Mouse (Mus musculus) neural tube, embryonic 13.5 days (tissue): ENCODE measurements around the gene Drc1. TPM values are rescaled to one million over a fixed set of nuclear protein-coding genes. Genes with fewer than 3 reads are reported as not detected.

Source experiments
- ATAC-seq: fragments of 200-750 bp; cut with Nextera tagmentation; 2 replicates; pipeline ENCODE4 v1.8.0; 2017; ENCODE audit warnings: low read depth, mild to moderate bottlenecking, moderate TSS enrichment, moderate library complexity
- H3K27ac ChIP-seq: fragments of 300-500 bp; sonication (generic); replicated peaks from 2 replicates; pipeline ENCODE4 v1.5.1; 2015; ENCODE audit warnings: moderate library complexity, mild to moderate bottlenecking, inconsistent platforms
- H3K27me3 ChIP-seq: fragments of 300-500 bp; sonication (generic); 2 replicates; pipeline ENCODE4 v1.6.1; 2015; ENCODE audit warnings: mild to moderate bottlenecking, inconsistent platforms
- H3K36me3 ChIP-seq: fragments of 300-500 bp; sonication (generic); 2 replicates; pipeline ENCODE4 v1.6.1; 2015; ENCODE audit warnings: mild to moderate bottlenecking, inconsistent platforms
- H3K4me1 ChIP-seq: fragments of 300-500 bp; sonication (generic); replicated peaks from 2 replicates; pipeline ENCODE4 v1.6.1; 2015; ENCODE audit warnings: inconsistent platforms
- H3K4me2 ChIP-seq: fragments of 300-500 bp; sonication (generic); 2 replicates; pipeline ENCODE4 v1.6.1; 2015; ENCODE audit warnings: inconsistent platforms, mild to moderate bottlenecking, moderate library complexity
- H3K4me3 ChIP-seq: fragments of 300-500 bp; sonication (generic); 2 replicates; pipeline ENCODE4 v1.5.1; 2015; ENCODE audit warnings: mild to moderate bottlenecking, inconsistent platforms
- H3K9ac ChIP-seq: fragments of 300-500 bp; sonication (generic); 2 replicates; pipeline ENCODE4 v1.6.1; 2015; ENCODE audit warnings: moderate library complexity, mild to moderate bottlenecking, inconsistent platforms
- H3K9me3 ChIP-seq: fragments of 300-500 bp; sonication (generic); 2 replicates; pipeline ENCODE4 v1.6.1; 2016; ENCODE audit warnings: inconsistent platforms
- whole genome bisulfite sequencing: fragments of 180-500 bp; shearing (Covaris S2); methylation state at CpG from one replicate; pipeline ENCODE4 v1.1.7; 2015; 5-methylcytosine and 5-hydroxymethylcytosine counted together
- polyA plus RNA-seq: library from polyadenylated mRNA; unstranded; fragments of >200 nt; fragmentation: Nextera tagmentation; extraction: Ambion mirVana; gene quantifications from 2 replicates; pipeline ENCODE4 v1.2.1, GENCODE M21; 2015

The Drc1 gene
- polyA plus RNA-seq, 1 experiment from 2014 or later, result 2.7 TPM

GRCm38 (mm10) chr5:30387726-30388125, 106.5 kb downstream of the Drc1 start:
- no peaks in the 10 kb centered on the region for H3K4me1 ChIP-seq
- no peak overlapping the region for H3K4me2 ChIP-seq
- no peak overlapping the region for H3K4me3 ChIP-seq
- 81% methylated on average over 6 of the region's 6 CpGs for WGBS
- ATAC-seq, result no peak
- H3K36me3 ChIP-seq, result no peaks in the 10 kb centered on the region
- no peaks in the 10 kb centered on the region for H3K9me3 ChIP-seq
- no peaks in the 10 kb centered on the region for H3K27me3 ChIP-seq
- H3K9ac ChIP-seq, result no peak overlapping the region
- no peak overlapping the region for H3K27ac ChIP-seq

- H3K9me3 ChIP-seq, result no peaks in the 10 kb centered on the region
- H3K4me1 ChIP-seq, result no peaks in the 10 kb centered on the region
- WGBS, result 92% methylated on average over 5 of the region's 5 CpGs
- no peak for ATAC-seq
- no peak overlapping the region for H3K4me3 ChIP-seq
- no peaks in the 10 kb centered on the region for H3K36me3 ChIP-seq
- H3K27me3 ChIP-seq, result no peaks in the 10 kb centered on the region
- H3K9ac ChIP-seq, result no peak overlapping the region
- H3K27ac ChIP-seq, result no peak overlapping the region
- no peak overlapping the region for H3K4me2 ChIP-seq
Measured at GRCm38 (mm10) chr5:30389836-30390235, 108.6 kb downstream of the Drc1 start.

- H3K4me1 ChIP-seq, result no peaks in the 10 kb centered on the region
- H3K4me3 ChIP-seq, result no peak overlapping the region
- H3K36me3 ChIP-seq, result no peaks in the 10 kb centered on the region
- WGBS, result 28% methylated on average over 7 of the region's 7 CpGs
- no peak overlapping the region for H3K4me2 ChIP-seq
- H3K27me3 ChIP-seq, result no peaks in the 10 kb centered on the region
- ATAC-seq, result peak; percentile 29; the same call in 1 of the 2 replicates
- H3K27ac ChIP-seq, result no peak overlapping the region
- H3K9me3 ChIP-seq, result no peaks in the 10 kb centered on the region
- no peak overlapping the region for H3K9ac ChIP-seq
Measured at GRCm38 (mm10) chr5:30391473-30391872, 110.3 kb downstream of the Drc1 start.

- Histone ChIP-seq H3K4me1 (peaks cover 9% of the 10 kb centered on the region; the same call in 1 of the 2 replicates), H3K4me3 (no peak overlapping the region), H3K27me3 (no peaks in the 10 kb centered on the region), H3K9me3 (no peaks in the 10 kb centered on the region), H3K27ac (no peak overlapping the region), H3K36me3 (no peaks in the 10 kb centered on the region), H3K4me2 (no peak overlapping the region), H3K9ac (no peak overlapping the region)
- WGBS, result 93% methylated on average over 5 of the region's 5 CpGs
- no peak for ATAC-seq
Measured at GRCm38 (mm10) chr5:30400521-30400920, 119.3 kb downstream of the Drc1 start.

- H3K9me3 ChIP-seq, result no peaks in the 10 kb centered on the region
- ATAC-seq, result no peak
- no peak overlapping the region for H3K4me2 ChIP-seq
- no peaks in the 10 kb centered on the region for H3K36me3 ChIP-seq
- H3K27ac ChIP-seq, result no peak overlapping the region
- no peaks in the 10 kb centered on the region for H3K27me3 ChIP-seq
- H3K4me3 ChIP-seq, result no peak overlapping the region
- H3K9ac ChIP-seq, result no peak overlapping the region
- peaks cover 9% of the 10 kb centered on the region; the same call in 1 of the 2 replicates for H3K4me1 ChIP-seq
- WGBS, result 16% methylated on average over 8 of the region's 8 CpGs
Measured at GRCm38 (mm10) chr5:30401165-30401564, 120.0 kb downstream of the Drc1 start.

- Histone ChIP-seq H3K4me1 (peaks cover 20% of the 10 kb centered on the region), H3K9ac (no peak overlapping the region), H3K9me3 (no peaks in the 10 kb centered on the region), H3K36me3 (no peaks in the 10 kb centered on the region), H3K4me3 (no peak overlapping the region), H3K27ac (no peak overlapping the region), H3K4me2 (peak overlapping the region; percentile 37), H3K27me3 (no peaks in the 10 kb centered on the region)
- no peak for ATAC-seq
- WGBS, result 10% methylated on average over 9 of the region's 9 CpGs
Measured at GRCm38 (mm10) chr5:30406876-30407275, 125.7 kb downstream of the Drc1 start.

GRCm38 (mm10) chr5:30411524-30411923, 130.3 kb downstream of the Drc1 start:
- Histone ChIP-seq H3K9me3 (no peaks in the 10 kb centered on the region), H3K27me3 (no peaks in the 10 kb centered on the region), H3K4me3 (no peak overlapping the region), H3K27ac (0 out of 2 replicates have a peak overlapping the region, but pooled peaks have one; percentile 5), H3K9ac (no peak overlapping the region), H3K4me1 (peaks cover 32% of the 10 kb centered on the region), H3K36me3 (no peaks in the 10 kb centered on the region), H3K4me2 (no peak overlapping the region)
- ATAC-seq, result no peak
- WGBS, result 47% methylated on average over 10 of the region's 10 CpGs

GRCm38 (mm10) chr5:30415381-30415780, 134.2 kb downstream of the Drc1 start:
- H3K27me3 ChIP-seq, result no peaks in the 10 kb centered on the region
- no peak overlapping the region for H3K4me2 ChIP-seq
- peaks cover 24% of the 10 kb centered on the region for H3K4me1 ChIP-seq
- H3K4me3 ChIP-seq, result no peak overlapping the region
- H3K9ac ChIP-seq, result no peak overlapping the region
- WGBS, result 72% methylated on average over 2 of the region's 2 CpGs
- no peak for ATAC-seq
- no peaks in the 10 kb centered on the region for H3K36me3 ChIP-seq
- H3K9me3 ChIP-seq, result no peaks in the 10 kb centered on the region
- H3K27ac ChIP-seq, result no peak overlapping the region

- Histone ChIP-seq H3K27ac (no peak overlapping the region), H3K9me3 (no peaks in the 10 kb centered on the region), H3K36me3 (no peaks in the 10 kb centered on the region), H3K9ac (no peak overlapping the region), H3K4me3 (no peak overlapping the region), H3K4me2 (no peak overlapping the region), H3K4me1 (peaks cover 24% of the 10 kb centered on the region), H3K27me3 (no peaks in the 10 kb centered on the region)
- 65% methylated on average over 4 of the region's 4 CpGs for WGBS
- ATAC-seq, result no peak
Measured at GRCm38 (mm10) chr5:30415876-30416275, 134.7 kb downstream of the Drc1 start.

Other genes starting within 250 kb of the Drc1 start
- gene Tyms, start 207.8 kb upstream of the Drc1 start, polyA plus RNA-seq, result 52.8 and 67.6 TPM in 2 replicates
- gene Garem2, start 176.2 kb upstream of the Drc1 start, polyA plus RNA-seq, result 15.6 and 17.2 TPM in 2 replicates
- gene 3110082J24Rik, start 175.3 kb upstream of the Drc1 start, polyA plus RNA-seq, result 5.1 and 5.8 TPM in 2 replicates
- 82.3 and 87.1 TPM in 2 replicates for gene Hadha, start 126.2 kb upstream of the Drc1 start, polyA plus RNA-seq
- 81.2 and 81.5 TPM in 2 replicates for gene Hadhb, start 126.1 kb upstream of the Drc1 start, polyA plus RNA-seq
- gene Adgrf3, start 75.7 kb upstream of the Drc1 start, polyA plus RNA-seq, result not detected in 2 replicates
- 23.8 and 27.0 TPM in 2 replicates for gene Selenoi, start 48.8 kb upstream of the Drc1 start, polyA plus RNA-seq
- 0.88 and 0.92 TPM in 2 replicates for gene Otof, start 180.5 kb downstream of the Drc1 start, polyA plus RNA-seq
- not detected in 2 replicates for gene 1700001C02Rik, start 184.7 kb downstream of the Drc1 start, polyA plus RNA-seq